Mouse (Mus musculus) bone marrow, adult 2 months (tissue): ENCODE measurements around the gene Dlg2. TPM values are rescaled to one million over a fixed set of nuclear protein-coding genes. Genes with fewer than 3 reads are reported as not detected.
"Not testable (repeated sequence)": the region's sequence is repeated elsewhere in the genome, so short reads cannot be mapped to it uniquely, and the experiment has no call there.

Experiments used
- H3K27ac ChIP-seq: fragments of 200-500 bp; 2 replicates; pipeline ENCODE4 v1.5.1; 2012; ENCODE audit warnings: low read depth, mild to moderate bottlenecking, control low read depth, inconsistent platforms, low read length; ENCODE audit not compliant: control insufficient read depth, poor library complexity, insufficient read depth
- H3K4me1 ChIP-seq: fragments of 200-500 bp; 2 replicates; pipeline ENCODE4 v1.6.1; 2011; ENCODE audit warnings: low read length; ENCODE audit not compliant: control insufficient read depth, insufficient read depth
- H3K4me3 ChIP-seq: fragments of 200-500 bp; replicated peaks from 2 replicates; pipeline ENCODE3; 2011; ENCODE audit warnings: mild to moderate bottlenecking, low read depth, low read length, control low read depth; ENCODE audit not compliant: control insufficient read depth
- CTCF ChIP-seq: fragments of 200-500 bp; IDR thresholded peaks from 2 replicates; pipeline ENCODE4 v1.5.1; 2011; ENCODE audit warnings: low read length, control low read depth; ENCODE audit not compliant: control insufficient read depth, insufficient read depth
- POLR2A ChIP-seq: fragments of 200-500 bp; IDR thresholded peaks from 2 replicates; pipeline ENCODE4 v1.6.1; 2011; ENCODE audit warnings: low read depth, mild to moderate bottlenecking, control low read depth, low read length, borderline replicate concordance; ENCODE audit not compliant: control insufficient read depth
- WGBS: fragments of 180-500 bp; shearing (Covaris S2); methylation state at CpG from one replicate; pipeline ENCODE4 v1.1.7; 2018; 5-methylcytosine and 5-hydroxymethylcytosine counted together
- polyA plus RNA-seq: library from polyadenylated mRNA; stranded (reverse); fragments of >200 nt; gene quantifications from 2 replicates; pipeline ENCODE4 v1.2.4, GENCODE M21; 2011; ENCODE audit warnings: low replicate concordance; ENCODE audit not compliant: missing spikeins, insufficient read depth, insufficient read length

The Dlg2 gene
- polyA plus RNA-seq, 1 experiment, result 11.7 TPM

DNA sequence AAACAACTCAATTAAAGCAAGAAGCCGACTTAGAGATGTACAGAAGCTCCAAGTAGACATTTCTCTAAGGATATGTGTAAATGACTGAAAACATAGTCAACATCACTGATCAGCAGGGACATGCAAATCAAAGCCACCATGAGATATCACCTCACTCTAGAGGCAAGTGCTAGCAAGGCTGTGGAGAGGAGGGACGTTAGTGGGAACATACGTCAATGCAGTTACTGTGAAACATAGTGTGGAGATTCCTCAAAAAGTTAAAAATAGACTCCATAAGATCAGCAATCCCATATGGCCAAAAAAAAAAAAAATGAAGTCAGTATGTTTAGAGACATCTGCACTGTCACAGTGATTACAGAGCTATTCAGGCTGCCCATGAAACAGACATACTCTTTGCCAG, 349.2 kb downstream of the Dlg2 start:
- H3K4me1 ChIP-seq, result no peaks in the 10 kb centered on the region
- no peak overlapping the region for H3K27ac ChIP-seq
- TF ChIP-seq CTCF (no peak), POLR2A (no peak)
- H3K4me3 ChIP-seq, result no peak overlapping the region
- WGBS, result 78% methylated on average over 3 of the region's 3 CpGs

DNA sequence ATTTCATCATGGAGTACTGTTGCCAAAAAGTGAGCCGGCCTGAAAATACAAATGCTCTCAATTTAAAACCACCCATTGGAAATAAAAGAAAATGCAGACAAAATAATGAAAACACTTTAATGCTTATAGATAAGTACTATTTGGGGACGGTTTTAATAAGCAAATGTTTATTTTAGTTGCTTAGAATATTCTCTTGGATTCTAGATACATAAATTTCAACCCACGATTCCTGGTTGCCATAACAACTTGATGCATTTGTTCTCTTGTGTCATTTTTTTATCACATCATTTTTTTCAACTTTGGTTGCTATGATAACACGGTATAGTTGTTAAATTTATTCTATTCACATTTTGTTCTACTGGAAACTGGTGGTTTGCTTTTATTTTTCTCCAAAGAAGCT, 364.8 kb downstream of the Dlg2 start:
- no peaks in the 10 kb centered on the region for H3K4me1 ChIP-seq
- H3K4me3 ChIP-seq, result no peak overlapping the region
- TF ChIP-seq POLR2A (no peak), CTCF (no peak)
- WGBS, result 62% methylated on average over 4 of the region's 4 CpGs
- no peak overlapping the region for H3K27ac ChIP-seq

- H3K4me3 ChIP-seq, result no peak overlapping the region
- 55% methylated on average over 5 of the region's 5 CpGs for WGBS
- no peaks in the 10 kb centered on the region for H3K4me1 ChIP-seq
- TF ChIP-seq CTCF (no peak), POLR2A (no peak)
- no peak overlapping the region for H3K27ac ChIP-seq
These were observed 367.1 kb downstream of the Dlg2 start for GRCm38 (mm10) chr7:90843345-90844293.

DNA sequence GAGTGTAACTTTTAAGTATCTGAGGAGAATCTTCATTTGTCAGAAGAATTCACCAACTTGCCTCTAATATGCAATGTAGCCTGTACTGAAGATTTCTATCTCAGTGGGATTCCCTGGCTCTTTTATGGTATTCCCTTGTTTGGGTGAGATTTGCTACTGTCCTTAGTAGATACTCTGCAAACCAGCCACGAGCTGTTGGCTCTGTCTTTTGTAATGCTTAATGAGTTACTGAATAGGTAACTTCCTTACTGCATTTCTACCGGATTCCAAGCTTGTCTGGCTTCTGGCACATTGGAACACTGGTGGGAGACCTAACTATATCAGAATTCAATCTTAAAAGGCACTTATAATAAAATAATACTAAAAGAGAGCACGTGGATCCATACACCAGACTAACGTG, 400.3 kb downstream of the Dlg2 start:
- H3K4me3 ChIP-seq, H3K27ac ChIP-seq, H3K4me1 ChIP-seq: not testable (repeated sequence)
- WGBS, result 56% methylated on average over 4 of the region's 4 CpGs

GRCm38 (mm10) chr7:90882740-90883139, 406.3 kb downstream of the Dlg2 start:
- TF ChIP-seq CTCF, result no peak
- H3K4me3 ChIP-seq, result no peak overlapping the region
- H3K4me1 ChIP-seq, result no peaks in the 10 kb centered on the region
- no peak overlapping the region for H3K27ac ChIP-seq
- WGBS, result 62% methylated on average over 3 of the region's 3 CpGs

DNA sequence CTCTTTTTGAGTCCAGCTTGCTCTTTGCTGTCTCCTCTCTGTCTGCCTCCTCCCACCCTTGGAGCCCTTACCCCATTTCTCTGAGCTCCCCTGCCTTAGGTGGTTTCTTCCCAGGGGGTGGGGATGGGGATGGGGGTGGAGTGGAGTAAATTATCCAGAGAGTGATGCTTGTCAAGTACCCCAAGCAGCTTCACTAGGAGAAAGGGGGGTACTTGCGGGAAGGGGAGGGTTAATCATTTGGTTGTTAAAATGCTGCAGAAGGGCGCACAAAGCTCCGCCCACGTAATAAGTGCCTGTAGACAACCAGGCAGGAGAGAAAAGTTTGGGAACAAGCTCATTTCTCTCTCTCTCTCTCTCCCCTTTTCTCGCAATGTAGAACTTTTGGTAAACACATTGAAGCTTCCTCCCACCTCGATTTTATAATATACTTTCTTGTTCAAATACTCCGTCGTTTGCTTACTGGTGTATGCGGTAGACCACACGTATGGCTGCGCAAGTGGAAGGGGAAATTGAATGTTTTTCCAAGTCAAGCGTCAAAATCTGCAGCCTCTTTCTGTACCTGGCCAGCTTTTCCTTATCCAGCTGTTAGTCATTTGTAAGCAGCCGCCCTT, 410.0 kb downstream of the Dlg2 start:
- no peaks in the 10 kb centered on the region for H3K4me1 ChIP-seq
- TF ChIP-seq CTCF, result no peak
- TF ChIP-seq POLR2A, result no peak
- H3K27ac ChIP-seq, result no peak overlapping the region
- H3K4me3 ChIP-seq, result no peak overlapping the region
- WGBS, result 3% methylated on average over 13 of the region's 13 CpGs

DNA sequence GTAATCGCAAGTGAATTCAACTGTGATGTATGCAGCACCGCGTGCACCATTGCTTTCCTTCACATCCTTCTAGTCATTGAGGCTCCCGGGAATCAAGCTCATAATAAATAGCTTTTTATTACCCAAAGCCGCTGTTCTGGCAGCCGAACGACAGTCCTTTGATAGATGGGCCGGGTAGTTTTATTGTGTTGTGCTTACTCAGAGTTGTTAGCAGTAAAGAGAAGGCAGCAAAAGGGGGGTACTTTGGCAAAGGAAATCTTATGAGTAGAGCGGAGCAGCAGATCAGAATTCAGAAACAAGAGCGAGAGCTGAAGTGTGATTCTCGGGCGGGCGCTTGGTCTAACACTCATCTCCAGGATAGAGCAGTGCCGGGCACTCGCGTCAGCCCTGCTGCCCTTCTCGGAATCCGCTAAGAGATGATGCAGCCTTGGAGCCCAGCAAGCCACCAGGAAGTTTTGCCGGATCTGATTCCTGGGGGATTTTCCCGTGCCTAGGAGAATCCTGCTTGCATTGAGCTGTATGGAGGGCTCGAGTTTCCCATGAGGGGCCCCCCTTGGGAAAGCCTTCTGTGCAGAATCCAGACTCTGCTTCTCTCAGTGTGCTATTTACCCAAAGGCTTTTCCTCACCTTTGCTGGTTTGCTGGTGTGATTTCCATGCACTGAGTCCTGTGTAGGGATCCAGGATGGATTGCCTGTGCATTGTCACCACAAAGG, 410.7 kb downstream of the Dlg2 start:
- H3K27ac ChIP-seq, result no peak overlapping the region
- H3K4me1 ChIP-seq, result no peaks in the 10 kb centered on the region
- H3K4me3 ChIP-seq, result no peak overlapping the region
- no peak for TF ChIP-seq POLR2A
- TF ChIP-seq CTCF, result no peak
- WGBS, result 4% methylated on average over 21 of the region's 21 CpGs

DNA sequence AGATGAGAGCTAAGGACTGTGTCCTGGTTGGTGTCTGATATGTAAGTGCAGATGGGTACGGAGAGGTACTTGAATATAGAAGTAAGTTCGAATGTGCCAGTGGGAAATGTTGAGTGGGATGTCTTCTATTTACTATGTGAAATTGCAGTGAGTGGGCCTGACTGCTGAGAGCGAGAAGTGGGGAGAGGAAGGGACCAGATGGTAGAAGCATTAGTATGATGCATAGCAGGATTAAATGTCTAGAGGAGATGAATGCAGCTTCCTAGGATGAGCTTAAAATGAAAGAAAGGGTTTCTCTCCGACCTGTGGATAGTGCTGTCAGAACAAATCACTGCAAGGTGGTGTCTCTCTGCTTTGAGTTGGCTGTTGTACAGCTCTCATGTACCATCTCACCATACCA, 451.0 kb downstream of the Dlg2 start:
- Histone ChIP-seq H3K27ac (no peak overlapping the region), H3K4me3 (no peak overlapping the region), H3K4me1 (no peaks in the 10 kb centered on the region)
- TF ChIP-seq POLR2A (no peak), CTCF (no peak)
- WGBS, result 61% methylated on average over 4 of the region's 4 CpGs
